Mouse (Mus musculus): ENCODE measurements around the gene Tnip1. TPM values are rescaled to one million over a fixed set of nuclear protein-coding genes. Genes with fewer than 3 reads are reported as not detected.

Tnip1 gene
- polyA plus RNA-seq, 1 experiment from 2014 or later = 19.2 TPM

DNA sequence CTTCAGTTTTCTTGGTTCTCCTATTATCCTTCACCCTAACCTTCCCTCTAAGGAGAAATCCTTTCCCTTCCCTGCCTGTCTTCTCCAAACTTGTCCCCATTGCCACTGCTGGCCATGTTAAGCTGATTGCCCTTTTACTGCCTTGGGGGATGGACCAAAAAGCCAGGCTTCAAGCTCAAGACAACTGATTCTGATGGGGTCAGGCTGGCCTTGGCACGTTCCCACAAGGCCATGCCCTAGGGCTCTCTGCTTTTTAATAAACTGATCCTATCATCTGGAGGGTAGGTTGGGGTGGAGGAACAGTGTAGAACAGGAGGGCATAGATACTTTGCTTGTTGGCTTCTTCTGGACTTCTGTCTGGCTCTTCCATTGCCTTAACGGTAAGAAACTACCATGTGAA is 77.3 kb downstream of the Tnip1 start:
- H3K4me3 ChIP-seq (ENCODE audit: low read length) = no peak overlapping the region
- H3K27me3 ChIP-seq (ENCODE audit: control insufficient read depth, insufficient read depth, low read depth, low read length) = no peaks in the 10 kb centered on the region
- no peaks in the 10 kb centered on the region for H3K36me3 ChIP-seq (ENCODE audit: control insufficient read depth, insufficient read depth, low read length)
- ATAC-seq (ENCODE audit: low read depth) = no peak
- H3K9ac ChIP-seq (ENCODE audit: low read length) = no peak overlapping the region
- H3K4me2 ChIP-seq (ENCODE audit: low read depth, low read length) = no peak overlapping the region
- 0 out of 2 replicates have a peak overlapping the region, but pooled peaks have one; percentile 5 for H3K27ac ChIP-seq (ENCODE audit: low read length)
- H3K4me1 ChIP-seq (replicated peaks; ENCODE audit: control insufficient read depth, insufficient read depth, low read length) = peaks cover 22% of the 10 kb centered on the region
- no peaks in the 10 kb centered on the region for H3K9me3 ChIP-seq (ENCODE audit: control insufficient read depth, low read length)
- WGBS = 86% methylated on average over 2 of the region's 2 CpGs

- WGBS = 8% methylated on average over 5 of the region's 5 CpGs
- Histone ChIP-seq H3K9me3 (ENCODE audit: control insufficient read depth, low read length) (no peaks in the 10 kb centered on the region), H3K27ac (ENCODE audit: low read length) (peak overlapping the region; percentile 86), H3K27me3 (ENCODE audit: control insufficient read depth, insufficient read depth, low read depth, low read length) (no peaks in the 10 kb centered on the region), H3K4me2 (ENCODE audit: low read depth, low read length) (no peak overlapping the region), H3K4me3 (ENCODE audit: low read length) (no peak overlapping the region), H3K9ac (ENCODE audit: low read length) (peak overlapping the region; percentile 10; the same call in 1 of the 2 replicates), H3K4me1 (replicated peaks; ENCODE audit: control insufficient read depth, insufficient read depth, low read length) (peaks cover 22% of the 10 kb centered on the region), H3K36me3 (ENCODE audit: control insufficient read depth, insufficient read depth, low read length) (no peaks in the 10 kb centered on the region)
- ATAC-seq (ENCODE audit: low read depth) = peak; percentile 90
These were observed 77.8 kb downstream of the Tnip1 start for GRCm38 (mm10) chr11:54884937-54885336.

GRCm38 (mm10) chr11:54884197-54884828 is 78.4 kb downstream of the Tnip1 start:
- Histone ChIP-seq H3K36me3 (ENCODE audit: control insufficient read depth, insufficient read depth, low read length) (no peaks in the 10 kb centered on the region), H3K9me3 (ENCODE audit: control insufficient read depth, low read length) (no peaks in the 10 kb centered on the region), H3K4me2 (ENCODE audit: low read depth, low read length) (no peak overlapping the region), H3K27ac (ENCODE audit: low read length) (peak overlapping the region; percentile 86), H3K4me3 (ENCODE audit: low read length) (no peak overlapping the region), H3K27me3 (ENCODE audit: control insufficient read depth, insufficient read depth, low read depth, low read length) (no peaks in the 10 kb centered on the region), H3K9ac (ENCODE audit: low read length) (no peak overlapping the region), H3K4me1 (replicated peaks; ENCODE audit: control insufficient read depth, insufficient read depth, low read length) (peaks cover 25% of the 10 kb centered on the region)
- ATAC-seq (ENCODE audit: low read depth) = 0 out of 2 replicates have a peak, but pooled peaks have one; percentile 15
- 64% methylated on average over 5 of the region's 5 CpGs for WGBS

GRCm38 (mm10) chr11:54882671-54883070 is 80.0 kb downstream of the Tnip1 start:
- no peak for ATAC-seq (ENCODE audit: low read depth)
- 24% methylated on average over 8 of the region's 8 CpGs for WGBS
- H3K9ac ChIP-seq (ENCODE audit: low read length) = no peak overlapping the region
- no peaks in the 10 kb centered on the region for H3K27me3 ChIP-seq (ENCODE audit: control insufficient read depth, insufficient read depth, low read depth, low read length)
- peaks cover 25% of the 10 kb centered on the region for H3K4me1 ChIP-seq (replicated peaks; ENCODE audit: control insufficient read depth, insufficient read depth, low read length)
- no peak overlapping the region for H3K4me2 ChIP-seq (ENCODE audit: low read depth, low read length)
- 0 out of 2 replicates have a peak overlapping the region, but pooled peaks have one; percentile 2 for H3K27ac ChIP-seq (ENCODE audit: low read length)
- H3K9me3 ChIP-seq (ENCODE audit: control insufficient read depth, low read length) = no peaks in the 10 kb centered on the region
- no peaks in the 10 kb centered on the region for H3K36me3 ChIP-seq (ENCODE audit: control insufficient read depth, insufficient read depth, low read length)
- no peak overlapping the region for H3K4me3 ChIP-seq (ENCODE audit: low read length)

GRCm38 (mm10) chr11:54881051-54881474 is 81.7 kb downstream of the Tnip1 start:
- H3K9me3 ChIP-seq (ENCODE audit: control insufficient read depth, low read length) = no peaks in the 10 kb centered on the region
- no peaks in the 10 kb centered on the region for H3K27me3 ChIP-seq (ENCODE audit: control insufficient read depth, insufficient read depth, low read depth, low read length)
- 0 out of 2 replicates have a peak, but pooled peaks have one; percentile 7 for ATAC-seq (ENCODE audit: low read depth)
- 14% methylated on average over 2 of the region's 2 CpGs for WGBS
- no peak overlapping the region for H3K4me3 ChIP-seq (ENCODE audit: low read length)
- peaks cover 25% of the 10 kb centered on the region for H3K4me1 ChIP-seq (replicated peaks; ENCODE audit: control insufficient read depth, insufficient read depth, low read length)
- no peak overlapping the region for H3K4me2 ChIP-seq (ENCODE audit: low read depth, low read length)
- H3K9ac ChIP-seq (ENCODE audit: low read length) = no peak overlapping the region
- no peak overlapping the region for H3K27ac ChIP-seq (ENCODE audit: low read length)
- no peaks in the 10 kb centered on the region for H3K36me3 ChIP-seq (ENCODE audit: control insufficient read depth, insufficient read depth, low read length)

GRCm38 (mm10) chr11:54879922-54880321 is 82.8 kb downstream of the Tnip1 start:
- ATAC-seq (ENCODE audit: low read depth) = no peak
- Histone ChIP-seq H3K9ac (ENCODE audit: low read length) (no peak overlapping the region), H3K27me3 (ENCODE audit: control insufficient read depth, insufficient read depth, low read depth, low read length) (no peaks in the 10 kb centered on the region), H3K36me3 (ENCODE audit: control insufficient read depth, insufficient read depth, low read length) (no peaks in the 10 kb centered on the region), H3K27ac (ENCODE audit: low read length) (no peak overlapping the region), H3K4me3 (ENCODE audit: low read length) (no peak overlapping the region), H3K4me1 (replicated peaks; ENCODE audit: control insufficient read depth, insufficient read depth, low read length) (peaks cover 20% of the 10 kb centered on the region), H3K9me3 (ENCODE audit: control insufficient read depth, low read length) (no peaks in the 10 kb centered on the region), H3K4me2 (ENCODE audit: low read depth, low read length) (no peak overlapping the region)
- WGBS = 27% methylated on average over 10 of the region's 10 CpGs

DNA sequence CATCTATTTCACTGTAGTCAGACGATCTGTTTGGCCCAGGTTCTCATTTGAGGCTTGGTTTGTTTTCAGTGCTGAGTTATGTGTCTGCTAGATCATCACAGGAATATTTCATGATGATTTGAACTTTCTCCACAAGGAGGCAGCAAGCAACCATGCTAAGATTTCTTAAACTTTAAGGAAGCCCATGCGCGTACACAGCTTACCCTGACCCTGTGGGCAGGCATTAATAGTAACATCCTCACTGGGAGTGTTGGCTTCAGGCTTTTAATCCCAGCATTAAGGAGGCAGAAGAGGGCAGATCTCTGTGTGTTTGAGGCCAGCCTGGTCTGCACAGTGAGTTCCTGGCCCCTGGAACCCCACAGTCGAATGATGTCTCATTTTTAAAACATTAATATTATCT is 83.3 kb downstream of the Tnip1 start:
- WGBS = 13% methylated on average over 4 of the region's 4 CpGs
- ATAC-seq (ENCODE audit: low read depth) = peak; percentile 70
- peaks cover 15% of the 10 kb centered on the region for H3K4me1 ChIP-seq (replicated peaks; ENCODE audit: control insufficient read depth, insufficient read depth, low read length)
- H3K9me3 ChIP-seq (ENCODE audit: control insufficient read depth, low read length) = no peaks in the 10 kb centered on the region
- H3K4me2 ChIP-seq (ENCODE audit: low read depth, low read length) = no peak overlapping the region
- no peaks in the 10 kb centered on the region for H3K36me3 ChIP-seq (ENCODE audit: control insufficient read depth, insufficient read depth, low read length)
- H3K27ac ChIP-seq (ENCODE audit: low read length) = no peak overlapping the region
- no peaks in the 10 kb centered on the region for H3K27me3 ChIP-seq (ENCODE audit: control insufficient read depth, insufficient read depth, low read depth, low read length)
- H3K9ac ChIP-seq (ENCODE audit: low read length) = no peak overlapping the region
- no peak overlapping the region for H3K4me3 ChIP-seq (ENCODE audit: low read length)

DNA sequence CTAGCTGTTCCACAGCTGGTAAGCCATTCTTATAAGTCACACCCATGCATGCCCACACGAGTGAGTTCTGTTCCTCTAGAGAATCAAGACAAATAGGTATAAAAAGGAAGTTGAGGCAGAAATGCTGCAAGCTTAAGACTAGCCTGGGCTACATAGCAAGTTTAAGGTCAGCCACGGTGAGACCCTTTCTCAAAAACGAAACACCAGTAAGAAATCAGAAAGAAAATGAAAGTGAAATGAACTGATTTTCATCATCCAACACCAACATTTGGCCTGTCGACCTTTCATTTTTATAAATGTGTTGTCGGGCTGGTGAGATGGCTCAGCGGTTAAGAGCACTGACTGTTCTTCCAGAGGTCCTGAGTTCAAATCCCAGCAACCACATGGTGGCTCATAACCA is 83.8 kb downstream of the Tnip1 start:
- ATAC-seq (ENCODE audit: low read depth) = no peak
- 70% methylated on average over 6 of the region's 6 CpGs for WGBS

DNA sequence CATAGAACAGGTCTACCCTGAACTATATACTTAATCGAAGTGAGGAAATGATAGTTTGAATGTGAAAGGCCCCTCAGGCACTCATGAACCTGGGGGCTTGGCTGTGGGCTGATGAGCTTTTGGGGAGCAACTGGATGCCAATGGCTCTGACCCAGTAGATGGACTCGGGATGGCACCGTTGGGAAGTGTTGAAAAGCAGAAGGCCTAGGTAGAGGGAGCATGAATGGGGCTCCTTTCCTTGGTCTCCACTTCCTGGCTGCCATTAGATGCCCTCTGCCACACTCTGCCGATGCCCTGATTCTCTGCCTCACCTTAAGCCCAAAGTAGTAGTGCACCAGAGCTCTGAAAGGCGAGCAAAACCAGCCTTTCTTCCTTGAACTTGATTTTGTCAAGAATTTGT is 86.7 kb downstream of the Tnip1 start:
- no peaks in the 10 kb centered on the region for H3K9me3 ChIP-seq (ENCODE audit: control insufficient read depth, low read length)
- peaks cover 22% of the 10 kb centered on the region for H3K36me3 ChIP-seq (ENCODE audit: control insufficient read depth, insufficient read depth, low read length)
- H3K27me3 ChIP-seq (ENCODE audit: control insufficient read depth, insufficient read depth, low read depth, low read length) = no peaks in the 10 kb centered on the region
- no peak overlapping the region for H3K27ac ChIP-seq (ENCODE audit: low read length)
- H3K4me2 ChIP-seq (ENCODE audit: low read depth, low read length) = no peak overlapping the region
- WGBS = 87% methylated on average over 5 of the region's 5 CpGs
- H3K4me1 ChIP-seq (replicated peaks; ENCODE audit: control insufficient read depth, insufficient read depth, low read length) = peaks cover 5% of the 10 kb centered on the region
- no peak for ATAC-seq (ENCODE audit: low read depth)
- H3K4me3 ChIP-seq (ENCODE audit: low read length) = no peak overlapping the region
- no peak overlapping the region for H3K9ac ChIP-seq (ENCODE audit: low read length)

More for the DNA sequence above, 83.8 kb downstream of the Tnip1 start:
- Histone ChIP-seq H3K27ac (ENCODE audit: low read length) (no peak overlapping the region), H3K27me3 (ENCODE audit: control insufficient read depth, insufficient read depth, low read depth, low read length) (no peaks in the 10 kb centered on the region), H3K36me3 (ENCODE audit: control insufficient read depth, insufficient read depth, low read length) (peaks cover 5% of the 10 kb centered on the region), H3K4me1 (replicated peaks; ENCODE audit: control insufficient read depth, insufficient read depth, low read length) (peaks cover 14% of the 10 kb centered on the region), H3K9ac (ENCODE audit: low read length) (no peak overlapping the region), H3K4me2 (ENCODE audit: low read depth, low read length) (no peak overlapping the region), H3K9me3 (ENCODE audit: control insufficient read depth, low read length) (no peaks in the 10 kb centered on the region), H3K4me3 (ENCODE audit: low read length) (no peak overlapping the region)
